Mouse (Mus musculus) bone marrow macrophage, adult 2 months (primary cell): ENCODE results near the gene Tbc1d13.

ENCODE experiments used
- CTCF ChIP-seq: IDR thresholded peaks from 2 replicates; pipeline ENCODE4 v1.5.1; 2012; ENCODE audit warnings: low read depth, mild to moderate bottlenecking, low read length, moderate library complexity
- POLR2A ChIP-seq: IDR thresholded peaks from 2 replicates; pipeline ENCODE4 v1.6.1; 2012; ENCODE audit warnings: mild to moderate bottlenecking, low read depth, low read length, borderline replicate concordance

DNA sequence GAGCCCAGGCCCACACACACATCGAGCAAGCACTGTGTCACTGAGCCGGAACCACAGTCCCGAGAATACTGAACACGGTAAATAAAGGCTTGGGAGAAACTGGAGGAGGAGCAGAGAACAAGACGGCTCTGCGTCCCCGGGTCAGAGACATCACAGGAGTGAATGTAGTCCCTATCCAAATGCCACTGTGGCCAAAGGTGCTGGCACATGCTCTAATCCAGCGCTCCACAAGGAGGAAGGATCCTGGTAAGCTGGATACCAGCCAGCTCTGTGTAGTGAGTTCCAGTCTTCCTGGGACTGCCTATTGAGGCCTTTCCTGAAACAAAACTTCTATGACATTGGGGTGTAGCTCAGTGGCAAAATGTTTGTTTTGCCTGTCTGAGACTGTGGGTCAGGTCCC is 19.1 kb downstream of the Tbc1d13 start:
- TF ChIP-seq POLR2A (no peak), CTCF (no peak)
